Mouse (Mus musculus) myocyte (in vitro differentiated cells): Measurements from ENCODE around the gene Thbs2.

ENCODE experiments used
- MAX ChIP-seq: IDR thresholded peaks from one replicate; pipeline ENCODE4 v1.6.1; 2011; ENCODE audit warnings: low read depth, mild to moderate bottlenecking, control low read depth
- POLR2A ChIP-seq: IDR thresholded peaks from one replicate; pipeline ENCODE4 v1.6.1; 2011; ENCODE audit warnings: low read depth, mild to moderate bottlenecking, control low read depth, moderate library complexity; ENCODE audit not compliant: insufficient read length

GRCm38 (mm10) chr17:14697096-14697495, 3.1 kb upstream of the Thbs2 start:
- no peak for TF ChIP-seq POLR2A
- no peak for TF ChIP-seq MAX
